Mouse (Mus musculus) spleen, postnatal 36 days (tissue): Measurements from ENCODE around the gene Vmn2r86.
"Not testable (repeated sequence)": the region's sequence is repeated elsewhere in the genome, so short reads cannot be mapped to it uniquely, and the experiment has no call there.

Experiments used
- DNase-seq, 2 experiments: peaks; one replicate each; pipeline ENCODE4 v3.0.0; 2022; ENCODE audit warnings: low spot score in 2 of 2, mixed read lengths in 1 of 2

Vmn2r86 gene

GRCm38 (mm10) chr10:130455950-130456349, at the start of gene Vmn2r86:
Gene Vmn2r86 (minus strand): TSS chr10:130456050.
- not testable (repeated sequence) for DNase-seq

- no peak for DNase-seq
Observed at GRCm38 (mm10) chr10:130497296-130497695, 41.4 kb upstream of the Vmn2r86 start, which contains the start of gene Vmn2r87. Gene Vmn2r87 (minus strand): TSS chr10:130497396.

GRCm38 (mm10) chr10:130470311-130470760, 14.5 kb upstream of the Vmn2r86 start:
- no peak for DNase-seq

GRCm38 (mm10) chr10:130444776-130445175, 11.1 kb downstream of the Vmn2r86 start:
- DNase-seq = no peak

GRCm38 (mm10) chr10:130434185-130434898, 21.5 kb downstream of the Vmn2r86 start:
- not testable (repeated sequence) for DNase-seq

GRCm38 (mm10) chr10:130429603-130430002, 26.2 kb downstream of the Vmn2r86 start, which contains the start of gene Vmn2r85:
Gene Vmn2r85 (minus strand): TSS chr10:130429703.
- not testable (repeated sequence) for DNase-seq

GRCm38 (mm10) chr10:130422368-130422767, 33.5 kb downstream of the Vmn2r86 start:
- DNase-seq = not testable (repeated sequence)

GRCm38 (mm10) chr10:130420401-130420800, 35.4 kb downstream of the Vmn2r86 start:
- no peak for DNase-seq

GRCm38 (mm10) chr10:130419954-130420353, 35.9 kb downstream of the Vmn2r86 start:
- not testable (repeated sequence) for DNase-seq

- not testable (repeated sequence) for DNase-seq
Observed at GRCm38 (mm10) chr10:130416352-130416751, 39.5 kb downstream of the Vmn2r86 start.

- not testable (repeated sequence) for DNase-seq
Observed at GRCm38 (mm10) chr10:130412167-130412698, 43.6 kb downstream of the Vmn2r86 start.

GRCm38 (mm10) chr10:130394232-130394631, 61.6 kb downstream of the Vmn2r86 start, which contains the start of gene Vmn2r84:
Gene Vmn2r84 (minus strand): TSS chr10:130394332.
- DNase-seq = no peak
